Mouse (Mus musculus) brain, embryonic 14.5 days (tissue): ENCODE measurements around the gene Tnik.

ENCODE experiments used
- CTCF ChIP-seq: fragments of 200-500 bp; IDR thresholded peaks from 2 replicates; pipeline ENCODE4 v1.5.1; 2012; ENCODE audit warnings: inconsistent platforms, mild to moderate bottlenecking, moderate library complexity, borderline replicate concordance; ENCODE audit not compliant: insufficient read depth, insufficient read length; ENCODE audit errors: extremely low read depth
- POLR2A ChIP-seq: fragments of 200-500 bp; IDR thresholded peaks from 2 replicates; pipeline ENCODE4 v1.6.1; 2012; ENCODE audit warnings: mild to moderate bottlenecking, inconsistent platforms, borderline replicate concordance; ENCODE audit not compliant: poor library complexity, insufficient read depth, insufficient read length, severe bottlenecking; ENCODE audit errors: extremely low read depth

DNA sequence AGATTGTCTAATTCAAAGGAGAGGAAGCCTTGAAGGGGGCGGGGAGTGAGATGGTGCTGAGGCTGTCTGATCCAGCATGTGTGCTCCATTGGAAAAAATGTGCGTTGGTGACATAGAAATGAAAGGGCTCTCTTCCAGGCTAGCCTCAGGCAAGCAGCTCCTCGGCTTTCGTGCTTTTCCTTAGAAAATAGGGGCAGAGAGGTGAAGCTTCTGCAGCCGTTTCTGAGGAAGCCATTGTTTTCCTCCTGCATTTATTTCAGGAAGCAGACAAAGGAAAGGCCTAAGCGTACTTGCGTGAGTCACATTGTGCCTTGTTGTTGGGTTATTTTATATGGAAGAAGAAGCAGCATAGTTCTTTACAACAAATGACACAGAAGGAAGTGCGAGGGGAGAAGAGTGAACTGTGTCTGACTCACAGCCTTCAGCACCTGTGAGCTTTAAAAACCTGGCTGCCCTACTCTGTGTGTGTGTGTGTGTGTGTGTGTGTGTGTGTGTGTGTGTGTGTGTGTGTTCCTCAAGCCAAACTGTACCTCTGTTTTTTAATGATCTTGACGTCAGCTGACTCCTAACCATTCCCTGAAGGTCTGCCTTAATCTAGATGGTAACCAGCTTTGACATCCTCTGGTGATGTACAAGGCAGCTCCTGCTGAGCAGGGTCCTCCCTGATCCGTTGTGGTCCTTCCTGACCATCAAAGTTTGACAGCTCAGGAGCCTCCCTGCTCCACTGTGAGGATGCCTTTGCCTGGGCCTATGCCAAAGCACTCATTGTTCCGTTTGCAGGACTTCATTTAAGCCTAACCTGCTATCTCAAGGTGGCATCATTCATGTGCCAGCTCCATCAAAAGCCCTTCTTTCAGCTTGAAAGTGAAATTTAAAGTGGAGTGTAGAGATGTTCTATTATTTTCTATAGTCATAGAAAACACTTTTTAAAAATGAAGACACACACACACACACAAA, 228.3 kb downstream of the Tnik start:
- TF ChIP-seq POLR2A (no peak), CTCF (no peak)
